Mouse (Mus musculus) cortical plate, adult 2 months (tissue): ENCODE results near the gene Actl11. TPM values are rescaled to one million over a fixed set of nuclear protein-coding genes. Genes with fewer than 3 reads are reported as not detected.

ENCODE experiments used
- H3K27ac ChIP-seq: fragments of 200-500 bp; 2 replicates; pipeline ENCODE4 v1.5.1; 2012; ENCODE audit warnings: low read length, control low read depth, inconsistent platforms; ENCODE audit not compliant: insufficient read depth
- H3K4me1 ChIP-seq: fragments of 200-500 bp; 2 replicates; pipeline ENCODE4 v1.6.1; 2011; ENCODE audit warnings: low read length; ENCODE audit not compliant: control insufficient read depth, insufficient read depth
- H3K4me3 ChIP-seq: fragments of 200-500 bp; 2 replicates; pipeline ENCODE4 v1.5.1; 2011; ENCODE audit warnings: mild to moderate bottlenecking, low read length, control low read depth; ENCODE audit not compliant: insufficient read depth
- CTCF ChIP-seq: fragments of 200-500 bp; IDR thresholded peaks from 2 replicates; pipeline ENCODE4 v1.5.1; 2011; ENCODE audit warnings: mild to moderate bottlenecking, control low read depth, low read length; ENCODE audit not compliant: insufficient read depth; ENCODE audit errors: extremely low read depth
- POLR2A ChIP-seq: fragments of 200-500 bp; IDR thresholded peaks from 2 replicates; pipeline ENCODE4 v1.6.1; 2011; ENCODE audit warnings: mild to moderate bottlenecking, low read length, control low read depth; ENCODE audit not compliant: insufficient read depth; ENCODE audit errors: extremely low read depth
- polyA plus RNA-seq: library from polyadenylated mRNA; depleted of rRNA; stranded (reverse); fragments of >200 nt; gene quantifications from 2 replicates; pipeline ENCODE4 v1.2.3, GENCODE M21; 2012

The Actl11 gene
- polyA plus RNA-seq, 1 experiment = not detected

DNA sequence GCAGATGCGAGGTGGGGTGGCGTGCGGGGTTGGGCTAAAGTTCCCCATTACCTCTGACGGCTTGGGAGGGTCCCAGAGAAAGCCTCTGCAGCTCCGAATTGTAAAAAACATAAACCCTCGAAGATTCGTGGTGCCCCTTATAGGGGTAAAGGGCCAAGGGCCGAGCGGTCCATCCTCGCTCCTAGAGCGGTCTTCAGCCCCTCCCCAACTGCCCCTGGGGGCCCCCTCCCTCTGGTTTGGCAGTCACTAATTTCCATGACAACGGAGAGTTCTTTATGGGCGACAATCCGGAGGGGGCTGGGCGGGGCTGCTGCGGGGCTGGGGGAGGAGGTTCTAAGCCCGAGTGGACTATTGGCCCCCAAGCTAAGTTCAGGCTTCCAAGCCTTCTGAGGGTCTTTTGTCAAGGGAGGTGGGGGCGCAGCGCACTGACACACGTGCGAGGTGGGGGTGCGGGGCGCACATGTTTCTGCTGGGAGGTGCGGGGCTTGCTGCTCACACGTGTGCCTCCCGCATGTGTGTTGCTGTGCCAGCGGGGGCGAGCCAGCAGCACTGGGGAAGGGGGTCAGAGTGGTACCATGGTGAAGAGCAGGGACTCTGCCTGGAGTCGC lies 8.1 kb downstream of the Actl11 start:
- TF ChIP-seq POLR2A = no peak
- no peak for TF ChIP-seq CTCF
- H3K27ac ChIP-seq = peak overlapping the region; percentile 83
- peak overlapping the region; percentile 87 for H3K4me3 ChIP-seq
- peaks cover 14% of the 10 kb centered on the region for H3K4me1 ChIP-seq

DNA sequence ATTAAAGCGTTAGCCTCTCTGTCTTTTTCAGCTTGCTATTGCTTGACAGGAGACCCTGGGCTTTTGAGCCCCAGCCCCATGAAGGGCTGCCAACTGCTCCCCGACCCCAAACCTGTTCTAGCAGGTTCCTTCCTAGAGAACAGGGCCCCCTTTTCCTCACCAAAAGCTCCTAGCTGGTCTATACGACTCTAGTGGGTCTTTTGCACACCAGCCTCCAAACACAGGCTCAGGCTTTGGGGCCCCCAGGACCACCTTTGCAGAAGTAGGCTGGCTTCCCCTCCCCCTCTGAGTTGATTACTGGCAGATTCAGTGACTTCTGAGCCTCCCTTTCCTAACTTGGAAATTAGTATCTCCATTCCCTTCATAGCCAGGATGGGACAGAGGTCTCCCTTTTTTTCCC lies 8.6 kb downstream of the Actl11 start:
- TF ChIP-seq POLR2A (no peak), CTCF (no peak)
- Histone ChIP-seq H3K4me3 (peak overlapping the region; percentile 87), H3K4me1 (peaks cover 14% of the 10 kb centered on the region), H3K27ac (peak overlapping the region; percentile 80)

DNA sequence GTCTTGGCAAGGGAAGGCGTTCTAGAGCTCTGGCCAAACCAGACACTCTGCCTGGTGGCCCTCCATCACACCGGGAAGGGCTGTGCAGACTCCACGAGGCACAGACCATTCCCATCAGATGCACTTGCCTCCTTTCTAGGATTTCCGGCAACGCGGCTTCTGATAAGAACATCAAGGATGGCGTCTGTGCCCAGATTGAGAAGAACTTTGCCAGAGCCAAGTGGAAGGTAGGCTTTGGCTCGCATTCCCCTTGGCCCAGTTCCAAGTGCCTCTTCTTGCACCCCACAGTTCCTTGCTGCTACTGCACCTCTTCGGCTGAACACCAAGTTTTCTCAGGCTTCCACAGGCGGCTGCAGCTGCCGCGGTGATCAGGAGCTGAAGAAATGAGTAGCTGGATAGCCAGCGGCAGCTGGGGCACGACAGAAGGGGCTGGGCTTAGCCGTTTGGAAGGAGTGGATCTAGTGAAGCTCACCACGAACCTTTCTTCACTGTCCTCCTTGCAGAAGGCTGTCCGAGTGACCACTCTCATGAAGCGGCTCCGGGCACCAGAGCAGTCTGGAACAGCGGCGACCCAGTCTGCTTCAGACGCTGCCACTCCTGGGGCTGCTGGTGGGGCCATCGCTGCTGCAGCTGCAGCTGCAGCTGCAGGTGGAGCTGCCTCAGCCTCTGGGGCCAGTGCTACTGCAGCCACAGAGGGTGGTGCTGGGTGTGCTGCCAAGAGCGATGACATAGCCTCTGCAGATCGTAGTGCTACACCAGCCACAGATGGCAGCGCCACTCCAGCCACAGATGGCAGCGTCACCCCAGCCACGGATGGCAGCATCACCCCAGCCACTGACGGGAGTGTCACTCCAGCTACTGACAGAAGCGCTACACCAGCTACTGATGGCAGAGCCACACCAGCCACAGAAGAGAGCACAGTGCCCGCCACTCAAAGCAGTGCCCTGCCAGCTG lies 19.2 kb downstream of the Actl11 start:
- H3K4me3 ChIP-seq = no peak overlapping the region
- TF ChIP-seq CTCF (no peak), POLR2A (no peak)
- no peak overlapping the region; the same call in 1 of the 2 replicates for H3K27ac ChIP-seq
- no peaks in the 10 kb centered on the region for H3K4me1 ChIP-seq

DNA sequence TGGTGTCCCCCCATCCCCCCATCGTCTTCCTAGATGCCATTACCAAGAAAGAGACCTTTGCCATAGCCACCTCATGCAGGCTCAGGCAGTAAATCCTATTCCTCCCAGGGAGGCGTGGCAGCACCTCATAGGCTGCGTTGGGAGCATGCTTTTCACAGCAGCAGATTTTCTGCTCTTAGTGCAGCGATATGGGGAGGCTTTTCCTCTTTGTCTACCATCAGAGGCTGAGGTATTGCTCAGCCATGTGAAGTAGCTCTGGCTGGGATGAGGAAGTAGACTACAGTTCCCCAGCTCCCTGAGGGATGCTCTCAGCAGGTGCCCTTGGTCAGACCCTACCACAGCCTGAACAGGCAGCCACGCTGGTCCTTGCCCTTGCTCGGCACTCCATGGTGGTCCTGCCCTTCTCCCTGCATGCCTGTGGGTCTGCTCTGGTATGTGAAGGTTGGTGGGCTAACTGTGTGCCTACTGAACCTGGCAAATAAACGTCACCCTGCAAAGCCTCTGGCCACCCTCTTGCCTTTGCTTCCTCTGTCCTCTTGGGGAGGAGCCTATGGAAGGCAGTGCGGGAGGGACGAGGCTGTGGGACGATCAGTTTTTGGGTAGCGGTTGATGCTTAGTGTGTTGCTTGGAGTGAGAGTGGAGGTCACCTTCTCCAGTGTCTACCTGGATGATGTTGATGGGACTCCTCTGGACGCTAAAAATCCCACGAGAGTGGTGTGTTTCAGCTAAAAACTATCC lies 21.1 kb downstream of the Actl11 start:
- no peaks in the 10 kb centered on the region for H3K4me1 ChIP-seq
- no peak for TF ChIP-seq CTCF
- TF ChIP-seq POLR2A = no peak
- no peak overlapping the region for H3K27ac ChIP-seq
- no peak overlapping the region for H3K4me3 ChIP-seq

DNA sequence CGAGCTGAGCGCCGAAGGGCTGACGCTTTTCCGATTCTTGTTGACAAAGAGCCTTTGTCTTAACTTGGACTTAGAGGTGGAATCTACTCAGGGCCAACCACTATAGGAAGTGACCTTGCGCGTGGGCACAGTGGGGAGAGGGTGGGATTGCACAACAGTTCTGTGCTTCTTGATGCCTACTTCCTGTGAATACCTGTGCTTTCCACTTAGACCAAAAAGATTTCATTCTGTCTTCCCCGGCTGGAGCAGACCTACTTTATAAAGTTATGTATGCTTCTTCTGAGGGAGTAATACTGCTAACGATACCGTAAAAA lies 21.6 kb downstream of the Actl11 start, which contains the start of gene Traip:
Gene Traip, plus strand, starts transcription at position 215 of the 314 bp plus-strand sequence.
- Histone ChIP-seq H3K4me3 (peak within 1 kb of the TSS; percentile 33), H3K27ac (no peak within 1 kb of the TSS), H3K4me1 (no peaks in the 10 kb centered on the region)
- TF ChIP-seq POLR2A (no peak), CTCF (no peak)

DNA sequence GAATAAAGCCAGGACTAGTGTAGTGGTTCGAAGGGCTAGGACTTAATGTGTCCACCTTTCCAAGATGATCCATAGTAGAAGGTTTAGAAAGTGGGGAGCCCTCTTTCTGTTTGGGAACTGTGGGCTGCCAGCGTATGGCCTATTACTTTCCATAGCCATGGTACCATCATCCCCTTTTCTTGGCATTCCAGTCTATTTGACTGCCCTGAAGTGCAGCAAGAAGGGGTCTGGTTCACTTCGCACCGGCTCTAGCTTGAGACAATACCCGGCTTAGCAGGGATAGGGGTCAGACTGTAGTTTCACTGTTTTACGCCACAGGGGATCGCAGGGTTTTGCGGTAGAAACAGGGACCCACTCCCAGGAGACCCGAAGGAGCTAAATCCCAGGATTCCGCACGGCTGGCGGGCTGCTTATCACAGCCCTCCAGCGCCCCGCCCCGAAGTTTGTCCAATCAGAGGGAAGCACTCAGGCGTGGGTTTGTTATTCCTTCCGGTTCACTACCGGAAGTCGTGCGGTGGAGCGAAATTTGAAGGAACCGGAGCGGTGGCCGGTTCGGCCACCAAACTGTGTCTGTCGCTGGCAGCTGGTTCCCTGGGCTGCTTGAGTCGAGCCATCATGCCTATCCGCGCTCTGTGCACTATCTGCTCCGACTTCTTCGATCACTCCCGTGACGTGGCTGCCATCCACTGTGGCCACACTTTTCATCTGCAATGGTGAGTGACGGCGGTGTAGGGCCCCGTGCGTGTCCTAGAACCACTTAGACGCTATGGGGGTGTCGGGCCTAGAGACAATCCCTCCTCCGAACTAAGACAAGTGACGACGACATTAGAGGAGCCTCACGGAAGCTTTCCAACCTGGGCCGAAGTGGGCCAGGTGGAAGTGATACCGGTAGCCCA lies 22.4 kb downstream of the Actl11 start:
- Histone ChIP-seq H3K4me1 (no peaks in the 10 kb centered on the region), H3K4me3 (peak overlapping the region; percentile 33), H3K27ac (no peak overlapping the region)
- peak; percentile 86 for TF ChIP-seq POLR2A
- no peak for TF ChIP-seq CTCF

DNA sequence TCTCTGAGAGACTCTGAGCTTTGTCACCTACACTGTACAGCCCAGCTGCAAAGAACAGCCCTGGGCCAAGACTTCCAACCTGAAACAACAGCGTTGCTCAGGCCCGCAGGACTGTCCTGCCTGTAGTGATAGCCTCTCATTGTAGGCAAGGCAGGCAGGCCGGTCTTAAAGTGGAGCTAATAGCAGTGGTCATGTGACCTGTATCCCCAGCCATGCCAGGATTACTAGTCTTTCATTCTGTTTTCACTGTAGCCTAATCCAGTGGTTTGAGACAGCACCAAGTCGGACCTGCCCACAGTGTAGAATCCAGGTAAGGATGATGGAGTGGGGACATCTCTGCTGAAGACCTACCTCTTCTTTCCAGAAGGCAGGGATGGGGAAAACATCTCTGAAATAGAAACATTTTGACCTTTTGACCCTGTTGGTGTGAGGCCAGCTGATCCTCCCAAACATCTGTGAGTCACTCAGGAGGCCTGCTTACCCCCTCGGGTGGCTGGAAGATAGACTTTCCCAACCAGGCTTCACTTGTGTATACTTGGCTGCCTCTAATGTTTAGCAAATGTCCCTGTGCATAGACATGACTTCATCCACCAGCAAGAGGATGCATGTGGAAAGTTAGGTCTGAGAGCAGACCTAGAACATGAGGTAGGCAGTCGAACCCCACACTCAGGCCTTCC lies 27.5 kb downstream of the Actl11 start:
- no peaks in the 10 kb centered on the region for H3K4me1 ChIP-seq
- no peak overlapping the region for H3K4me3 ChIP-seq
- no peak overlapping the region for H3K27ac ChIP-seq
- TF ChIP-seq POLR2A (no peak), CTCF (no peak)

DNA sequence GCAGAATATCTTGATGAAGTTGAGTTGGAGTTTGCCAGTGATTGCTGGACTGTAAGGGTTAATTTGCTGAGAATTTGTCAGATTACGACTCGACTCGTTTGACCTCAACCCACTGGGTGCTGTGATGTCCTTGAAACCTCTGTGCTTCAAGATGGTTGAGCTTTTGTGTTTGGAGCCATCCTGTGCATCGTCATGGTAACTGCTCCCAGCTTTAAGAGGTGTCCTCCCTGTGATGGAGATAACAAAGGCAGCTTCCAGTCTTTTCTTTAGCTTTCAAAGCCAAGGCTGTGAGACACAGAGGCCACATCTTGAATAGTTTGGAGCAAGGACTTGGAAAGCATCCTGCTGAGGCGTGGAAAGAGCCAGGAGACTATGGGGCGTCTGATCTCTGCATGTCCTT lies 28.9 kb downstream of the Actl11 start:
- no peak for TF ChIP-seq POLR2A
- no peak for TF ChIP-seq CTCF
- H3K4me1 ChIP-seq = peaks cover under 1% of the 10 kb centered on the region; the same call in 1 of the 2 replicates
- no peak overlapping the region for H3K4me3 ChIP-seq
- H3K27ac ChIP-seq = no peak overlapping the region
